Mouse (Mus musculus) CD4-positive, CD25-positive, alpha-beta regulatory T cell, adult 2 months (primary cell): ENCODE results near the gene Myh9.

Source experiments
- DNase-seq: peaks from one replicate; pipeline ENCODE4 v3.0.0-alpha.2; 2012; ENCODE audit warnings: low read depth, low spot score

The Myh9 gene

GRCm38 (mm10) chr15:77807264-77807585 is 34.8 kb downstream of the Myh9 start:
- DNase-seq: peak; percentile 71

- no peak for DNase-seq
Observed at GRCm38 (mm10) chr15:77806565-77807263, 35.3 kb downstream of the Myh9 start.

- DNase-seq: peak; percentile 80
Observed at GRCm38 (mm10) chr15:77805657-77806056, 36.3 kb downstream of the Myh9 start.

- DNase-seq: peak; percentile 61
Observed at GRCm38 (mm10) chr15:77804949-77805348, 37.0 kb downstream of the Myh9 start.

DNA sequence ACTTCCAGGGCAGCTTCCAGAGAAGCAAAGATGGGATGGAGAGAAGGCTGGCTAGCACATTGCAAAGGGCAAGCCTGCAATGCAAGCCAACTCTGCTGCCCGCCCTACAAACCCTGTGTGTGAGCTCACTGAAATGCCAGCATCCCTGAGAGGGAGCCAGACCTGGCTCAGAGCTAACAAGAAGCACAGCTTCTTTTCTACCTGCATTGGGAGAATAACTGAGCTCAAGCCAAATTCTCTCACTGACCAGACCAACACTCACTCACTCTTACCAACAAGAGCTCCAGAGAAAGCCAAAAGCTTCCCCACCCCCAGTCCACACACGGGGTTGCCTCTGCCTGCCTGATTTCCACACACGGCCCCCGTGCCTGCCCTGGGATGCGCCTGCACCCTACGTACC is 37.5 kb downstream of the Myh9 start:
- DNase-seq: no peak

DNA sequence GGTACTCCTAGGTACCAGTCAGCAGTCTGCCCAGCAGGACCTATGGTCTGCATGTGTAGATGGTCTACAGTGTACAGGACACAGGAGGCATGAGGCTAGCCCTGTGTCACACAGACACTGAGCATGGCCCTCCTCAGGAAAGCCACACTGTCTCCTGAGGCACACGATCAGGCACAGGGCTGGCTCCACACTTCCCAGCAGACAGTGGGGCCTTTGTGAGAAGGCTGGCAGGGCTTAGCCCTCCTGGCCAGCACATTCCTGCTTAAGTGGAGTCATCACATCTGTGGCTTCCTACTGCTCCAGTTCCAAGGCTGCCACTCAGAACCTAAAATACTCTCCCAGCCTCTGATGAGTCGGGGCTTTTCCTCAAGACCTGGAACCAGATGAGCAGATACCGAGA is 38.2 kb downstream of the Myh9 start:
- DNase-seq: no peak

GRCm38 (mm10) chr15:77802992-77803391 is 39.0 kb downstream of the Myh9 start:
- DNase-seq: peak; percentile 64

- peak; percentile 62 for DNase-seq
Observed at GRCm38 (mm10) chr15:77801188-77801587, 40.8 kb downstream of the Myh9 start.

- DNase-seq: peak; percentile 93
Observed at GRCm38 (mm10) chr15:77800511-77800910, 41.5 kb downstream of the Myh9 start.

GRCm38 (mm10) chr15:77799491-77800474 is 42.2 kb downstream of the Myh9 start:
- peak; percentile 60 for DNase-seq

GRCm38 (mm10) chr15:77798664-77799490 is 43.1 kb downstream of the Myh9 start:
- peak; percentile 82 for DNase-seq

DNA sequence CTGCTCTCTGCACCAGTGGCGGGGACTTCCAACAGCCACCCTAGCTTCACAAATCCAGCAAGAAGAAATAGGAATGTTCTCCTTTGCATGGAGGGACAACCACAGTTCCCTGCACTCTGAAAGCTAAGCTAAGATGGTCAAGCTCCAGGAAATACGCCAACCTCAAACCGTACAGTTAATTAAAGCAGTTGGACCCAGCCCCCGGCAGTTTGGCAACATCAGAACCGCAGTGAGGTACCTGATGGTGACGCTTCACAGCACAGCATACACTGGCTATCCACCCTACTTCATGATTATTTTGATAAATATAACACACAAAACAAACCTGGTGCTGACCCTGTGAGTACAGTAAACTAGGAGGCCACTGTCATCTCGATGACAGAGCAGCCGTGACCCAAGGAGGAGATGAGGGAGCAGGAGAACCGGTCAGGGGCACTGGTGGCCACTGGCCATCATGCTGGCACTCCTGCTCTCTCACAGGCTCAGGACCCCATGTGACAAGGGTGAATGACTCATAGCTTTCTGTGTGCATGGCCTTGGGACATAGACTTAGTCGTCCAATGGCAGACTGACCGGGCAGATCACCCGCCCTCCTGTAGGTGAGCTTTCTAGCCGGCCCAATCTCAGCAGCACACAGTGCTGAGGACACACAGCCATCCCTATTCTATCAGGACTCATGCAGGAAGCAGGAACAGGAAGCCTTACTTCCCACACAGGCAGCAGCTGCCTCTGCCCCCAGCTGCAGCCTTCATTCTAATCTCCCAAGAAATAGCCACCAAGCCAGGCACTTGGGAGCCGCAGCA is 44.2 kb downstream of the Myh9 start:
- DNase-seq: no peak

GRCm38 (mm10) chr15:77796409-77797035 is 45.5 kb downstream of the Myh9 start:
- DNase-seq: peak; percentile 51

DNA sequence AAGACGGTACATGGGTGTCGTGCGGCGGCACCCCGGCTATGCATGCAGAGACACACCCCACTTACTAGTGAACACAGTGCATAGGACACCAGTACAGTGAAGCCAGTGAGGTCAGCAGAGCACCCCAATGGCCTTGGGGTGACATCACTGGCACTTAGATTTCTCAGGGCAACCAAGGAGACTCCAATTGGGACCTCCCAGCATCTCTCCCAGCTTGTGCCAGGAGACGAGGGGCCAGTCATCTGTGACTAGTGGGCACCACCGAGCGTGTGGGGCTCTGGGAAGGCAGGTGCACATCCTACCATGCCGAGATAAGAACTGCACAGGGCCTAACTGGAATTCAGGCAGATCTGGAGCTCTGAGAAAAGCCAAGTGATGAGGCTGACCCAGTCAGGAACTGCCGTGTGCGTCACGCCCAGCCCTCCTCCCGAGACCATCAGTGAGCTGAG is 47.0 kb downstream of the Myh9 start:
- DNase-seq: peak; percentile 59

GRCm38 (mm10) chr15:77794138-77794907 is 47.7 kb downstream of the Myh9 start:
- no peak for DNase-seq

GRCm38 (mm10) chr15:77793554-77793953 is 48.4 kb downstream of the Myh9 start:
- no peak for DNase-seq

DNA sequence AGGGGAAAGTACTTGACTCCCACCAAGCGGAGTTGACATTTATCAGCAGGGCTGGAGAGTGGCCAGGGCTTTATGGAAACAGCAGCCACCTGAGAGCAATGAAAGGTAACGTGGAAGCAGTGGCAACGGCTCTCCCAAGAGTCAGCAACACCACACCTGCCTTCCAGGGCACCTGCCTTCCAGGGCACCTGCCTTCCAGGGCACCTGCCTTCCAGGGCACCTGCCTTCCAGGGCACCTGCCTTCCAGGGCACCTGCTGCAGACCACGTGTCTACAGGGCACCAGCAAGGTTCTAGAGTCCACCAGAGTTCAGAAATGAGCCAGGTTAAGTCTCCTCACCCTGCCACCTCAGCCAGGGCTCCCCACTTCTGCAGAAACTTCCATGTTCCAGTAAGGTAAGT is 48.9 kb downstream of the Myh9 start:
- DNase-seq: no peak

DNA sequence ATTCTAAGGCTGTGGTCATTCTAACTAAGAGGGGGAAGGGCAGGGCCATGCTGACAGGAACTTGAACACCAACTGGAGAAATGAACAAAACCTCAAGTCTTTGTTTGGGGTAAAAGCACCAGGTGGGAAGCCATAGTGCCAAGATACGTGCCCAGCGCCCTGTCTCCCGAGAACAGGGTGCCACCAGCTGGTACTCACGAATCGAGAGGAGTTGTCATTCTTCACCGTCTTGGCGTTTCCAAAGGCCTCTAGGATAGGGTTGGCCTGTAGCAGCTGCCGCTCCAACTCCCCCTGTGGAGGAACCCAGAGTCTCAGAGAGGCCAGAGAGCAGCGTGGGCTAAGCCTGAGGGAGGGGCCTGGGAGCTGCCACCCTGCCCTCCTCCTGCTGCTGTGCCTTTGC is 49.9 kb downstream of the Myh9 start:
- no peak for DNase-seq

GRCm38 (mm10) chr15:77790656-77791405 is 51.1 kb downstream of the Myh9 start:
- no peak for DNase-seq
